Mouse (Mus musculus) stomach, embryonic 15.5 days (tissue): ENCODE data around the gene Ccr10. TPM values are rescaled to one million over a fixed set of nuclear protein-coding genes. Genes with fewer than 3 reads are reported as not detected.

Source experiments
- ATAC-seq: fragments of 200-750 bp; cut with Nextera tagmentation; 2 replicates; pipeline ENCODE4 v1.8.0; 2017; ENCODE audit warnings: low read depth, moderate number of reproducible peaks, moderate TSS enrichment; ENCODE audit not compliant: insufficient read depth, low FRiP score
- H3K27ac ChIP-seq: fragments of 300-500 bp; sonication (generic); 2 replicates; pipeline ENCODE4 v1.5.1; 2015; ENCODE audit warnings: mild to moderate bottlenecking, inconsistent platforms
- H3K27me3 ChIP-seq: fragments of 300-500 bp; sonication (generic); replicated peaks from 2 replicates; pipeline ENCODE4 v1.6.1; 2015; ENCODE audit warnings: inconsistent platforms
- H3K36me3 ChIP-seq: fragments of 300-500 bp; sonication (generic); 2 replicates; pipeline ENCODE4 v1.6.1; 2015; ENCODE audit warnings: inconsistent platforms
- H3K4me1 ChIP-seq: fragments of 300-500 bp; sonication (generic); 2 replicates; pipeline ENCODE4 v1.6.1; 2015; ENCODE audit warnings: inconsistent platforms
- H3K4me2 ChIP-seq: fragments of 300-500 bp; sonication (generic); 2 replicates; pipeline ENCODE4 v1.6.1; 2015; ENCODE audit warnings: mild to moderate bottlenecking, inconsistent platforms
- H3K4me3 ChIP-seq: fragments of 300-500 bp; sonication (generic); replicated peaks from 2 replicates; pipeline ENCODE4 v1.5.1; 2015; ENCODE audit warnings: inconsistent platforms
- H3K9ac ChIP-seq: fragments of 300-500 bp; sonication (generic); 2 replicates; pipeline ENCODE4 v1.6.1; 2015; ENCODE audit warnings: inconsistent platforms
- H3K9me3 ChIP-seq: fragments of 300-500 bp; sonication (generic); 2 replicates; pipeline ENCODE4 v1.6.1; 2016; ENCODE audit warnings: inconsistent platforms
- WGBS: fragments of 180-500 bp; shearing (Covaris S2); methylation state at CpG from one replicate; pipeline ENCODE4 v1.1.7; 2015; 5-methylcytosine and 5-hydroxymethylcytosine counted together
- polyA plus RNA-seq: library from polyadenylated mRNA; unstranded; fragments of >200 nt; fragmentation: Nextera tagmentation; extraction: Ambion mirVana; gene quantifications from 2 replicates; pipeline ENCODE4 v1.2.1, GENCODE M21; 2015

Gene Ccr10
- polyA plus RNA-seq, 1 experiment from 2014 or later, result 0.19 TPM

DNA sequence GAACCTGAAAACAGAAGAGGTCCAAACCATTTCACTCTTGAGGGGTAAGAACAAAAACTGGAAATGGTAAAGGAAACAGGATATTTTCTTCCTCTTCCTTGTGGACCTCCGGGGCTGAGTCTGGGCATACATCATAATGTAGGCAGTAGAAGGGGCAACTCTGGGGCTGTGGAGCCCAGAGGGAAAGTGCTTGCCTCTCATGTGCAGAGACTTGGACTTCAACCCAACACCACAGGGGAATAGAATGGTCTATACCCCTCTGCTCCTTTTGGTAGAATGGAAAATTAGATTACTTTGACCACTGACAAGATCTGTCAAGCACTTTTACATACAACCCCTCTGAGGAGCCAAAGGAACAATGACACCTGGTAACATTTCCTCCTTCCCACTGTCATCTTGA lies 19.9 kb upstream of the Ccr10 start:
- H3K4me1 ChIP-seq, result peaks cover 14% of the 10 kb centered on the region
- no peak for ATAC-seq
- H3K9me3 ChIP-seq, result no peaks in the 10 kb centered on the region
- no peaks in the 10 kb centered on the region for H3K27me3 ChIP-seq
- H3K27ac ChIP-seq, result no peak overlapping the region
- no peak overlapping the region for H3K9ac ChIP-seq
- WGBS, result 75% methylated on average over 1 of the region's 1 CpGs
- no peak overlapping the region for H3K4me3 ChIP-seq
- H3K36me3 ChIP-seq, result peaks cover 37% of the 10 kb centered on the region
- no peak overlapping the region for H3K4me2 ChIP-seq

DNA sequence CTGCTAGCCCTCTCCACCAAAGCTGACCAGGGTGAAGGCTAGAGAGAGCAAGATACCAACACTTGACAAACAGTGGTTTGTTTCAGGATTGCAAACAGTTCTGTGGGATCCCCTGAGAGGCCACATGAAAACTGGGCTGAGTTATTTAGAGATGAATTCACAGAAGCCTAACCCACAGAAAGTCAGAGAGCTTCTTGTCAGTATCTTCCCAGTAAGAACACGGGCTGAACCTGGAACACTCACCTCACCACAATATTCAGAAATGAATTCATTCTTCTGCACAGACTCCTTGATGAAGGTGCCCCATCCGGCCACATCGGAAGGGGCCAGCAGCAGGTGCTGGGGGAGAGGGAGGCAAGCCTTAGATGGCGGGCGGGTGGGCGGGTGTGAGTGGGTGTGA lies 19.4 kb upstream of the Ccr10 start:
- Histone ChIP-seq H3K9me3 (no peaks in the 10 kb centered on the region), H3K36me3 (peaks cover 32% of the 10 kb centered on the region), H3K27me3 (no peaks in the 10 kb centered on the region), H3K27ac (no peak overlapping the region), H3K4me1 (peaks cover 17% of the 10 kb centered on the region), H3K4me2 (no peak overlapping the region), H3K9ac (no peak overlapping the region), H3K4me3 (no peak overlapping the region)
- 86% methylated on average over 6 of the region's 6 CpGs for WGBS
- ATAC-seq, result no peak

DNA sequence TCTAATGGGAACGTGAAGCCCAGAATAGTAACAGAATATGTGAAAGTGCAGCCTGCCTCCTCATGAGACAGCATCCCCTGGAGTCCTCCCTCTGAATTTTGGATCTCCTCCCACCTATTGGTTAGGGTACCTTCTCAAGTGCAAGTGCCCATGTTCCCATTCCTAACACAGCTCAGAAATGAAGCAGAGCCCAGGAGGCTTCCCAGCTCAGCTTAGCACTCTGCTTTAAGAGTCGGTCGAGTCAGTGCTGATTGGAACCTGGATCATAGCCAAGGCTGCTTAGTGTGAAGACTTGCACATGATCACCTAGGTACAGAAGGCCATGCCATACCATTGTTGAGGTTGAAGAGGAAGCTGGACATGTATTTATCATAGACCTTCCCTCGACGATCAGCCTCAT lies 18.9 kb upstream of the Ccr10 start:
- no peak overlapping the region for H3K9ac ChIP-seq
- no peak for ATAC-seq
- 59% methylated on average over 5 of the region's 5 CpGs for WGBS
- H3K9me3 ChIP-seq, result no peaks in the 10 kb centered on the region
- H3K4me3 ChIP-seq, result no peak overlapping the region
- peaks cover 22% of the 10 kb centered on the region for H3K4me1 ChIP-seq
- H3K27ac ChIP-seq, result no peak overlapping the region
- peaks cover 27% of the 10 kb centered on the region for H3K36me3 ChIP-seq
- no peak overlapping the region for H3K4me2 ChIP-seq
- H3K27me3 ChIP-seq, result no peaks in the 10 kb centered on the region

DNA sequence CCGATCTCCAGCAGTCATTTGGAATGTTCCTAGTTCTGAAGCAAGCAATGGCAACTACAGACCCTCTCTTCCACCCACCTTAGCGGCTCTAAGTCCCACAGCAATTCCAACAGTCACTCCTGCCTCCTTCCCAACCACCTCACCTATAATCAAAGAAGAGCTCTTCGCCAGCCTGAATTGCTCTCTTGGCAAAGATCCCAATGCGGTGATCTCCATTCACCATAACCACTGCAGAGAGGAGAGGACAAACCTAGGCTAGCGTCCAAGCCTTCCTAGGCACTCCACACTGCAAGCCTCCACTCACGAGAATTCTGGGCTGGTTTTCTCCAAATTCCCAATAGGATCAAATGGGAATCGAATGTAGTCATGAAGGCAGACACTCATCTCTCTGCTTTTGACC lies 17.8 kb upstream of the Ccr10 start:
- no peaks in the 10 kb centered on the region for H3K27me3 ChIP-seq
- H3K9ac ChIP-seq, result no peak overlapping the region
- H3K36me3 ChIP-seq, result peaks cover 17% of the 10 kb centered on the region; the same call in 1 of the 2 replicates
- H3K4me1 ChIP-seq, result peaks cover 29% of the 10 kb centered on the region
- no peak overlapping the region for H3K27ac ChIP-seq
- WGBS, result 87% methylated on average over 7 of the region's 7 CpGs
- ATAC-seq, result no peak
- no peaks in the 10 kb centered on the region for H3K9me3 ChIP-seq
- no peak overlapping the region for H3K4me3 ChIP-seq
- no peak overlapping the region for H3K4me2 ChIP-seq

DNA sequence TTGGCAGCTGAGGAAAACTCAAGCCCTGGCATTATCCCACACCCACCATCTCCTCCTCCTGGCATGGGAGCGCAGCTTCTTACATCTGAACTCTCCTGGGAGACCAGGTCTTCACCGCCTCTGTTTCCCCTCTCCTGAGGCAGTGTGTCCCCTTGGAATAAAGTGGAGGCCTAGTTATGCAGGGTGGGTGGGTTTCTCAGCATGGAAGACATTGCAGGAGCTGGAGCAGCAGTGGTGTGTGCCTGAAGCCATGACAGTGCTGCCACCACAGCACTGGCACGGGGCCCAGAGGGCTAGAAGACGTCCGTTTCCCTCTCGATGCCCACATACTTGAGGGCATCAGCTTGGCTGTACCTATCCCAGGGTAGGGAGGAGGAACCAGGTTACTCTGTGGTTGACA lies 17.4 kb upstream of the Ccr10 start:
- H3K4me3 ChIP-seq, result no peak overlapping the region
- peaks cover 17% of the 10 kb centered on the region; the same call in 1 of the 2 replicates for H3K36me3 ChIP-seq
- peaks cover 29% of the 10 kb centered on the region for H3K4me1 ChIP-seq
- no peak overlapping the region for H3K27ac ChIP-seq
- WGBS, result 88% methylated on average over 6 of the region's 6 CpGs
- H3K4me2 ChIP-seq, result no peak overlapping the region
- no peak for ATAC-seq
- no peaks in the 10 kb centered on the region for H3K9me3 ChIP-seq
- H3K9ac ChIP-seq, result no peak overlapping the region
- H3K27me3 ChIP-seq, result no peaks in the 10 kb centered on the region

DNA sequence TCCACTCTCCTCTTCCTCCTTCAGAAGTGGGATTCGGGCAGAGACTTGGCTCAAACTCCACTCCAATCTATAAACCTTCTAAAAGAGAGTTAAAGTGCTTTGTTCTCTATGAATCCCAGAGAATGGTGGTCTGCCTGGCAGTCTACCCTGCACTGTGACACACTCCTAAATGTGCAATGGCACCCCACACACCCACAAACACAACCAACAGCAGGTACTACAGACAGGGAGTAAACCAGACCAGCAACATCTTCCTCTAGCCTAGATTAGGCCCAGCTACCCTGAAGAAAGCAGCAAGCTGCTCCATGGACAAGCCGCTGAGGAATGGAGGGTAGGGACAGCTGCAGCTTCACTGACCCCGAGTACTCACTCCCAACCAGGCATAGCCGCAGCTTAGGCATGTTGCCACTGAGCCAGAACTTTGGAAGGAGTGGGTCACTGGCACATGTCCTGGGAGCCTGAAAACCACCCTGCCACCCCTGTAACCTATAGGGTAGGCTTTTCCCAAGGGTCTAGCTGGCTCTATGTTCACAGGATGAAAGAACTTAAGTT lies 16.8 kb upstream of the Ccr10 start:
- 79% methylated on average over 4 of the region's 4 CpGs for WGBS
- Histone ChIP-seq H3K27ac (peak overlapping the region; percentile 38; the same call in 1 of the 2 replicates), H3K36me3 (peaks cover 13% of the 10 kb centered on the region; the same call in 1 of the 2 replicates), H3K4me2 (no peak overlapping the region), H3K9me3 (no peaks in the 10 kb centered on the region), H3K4me1 (peaks cover 29% of the 10 kb centered on the region), H3K27me3 (no peaks in the 10 kb centered on the region), H3K4me3 (no peak overlapping the region), H3K9ac (no peak overlapping the region)
- ATAC-seq, result no peak

DNA sequence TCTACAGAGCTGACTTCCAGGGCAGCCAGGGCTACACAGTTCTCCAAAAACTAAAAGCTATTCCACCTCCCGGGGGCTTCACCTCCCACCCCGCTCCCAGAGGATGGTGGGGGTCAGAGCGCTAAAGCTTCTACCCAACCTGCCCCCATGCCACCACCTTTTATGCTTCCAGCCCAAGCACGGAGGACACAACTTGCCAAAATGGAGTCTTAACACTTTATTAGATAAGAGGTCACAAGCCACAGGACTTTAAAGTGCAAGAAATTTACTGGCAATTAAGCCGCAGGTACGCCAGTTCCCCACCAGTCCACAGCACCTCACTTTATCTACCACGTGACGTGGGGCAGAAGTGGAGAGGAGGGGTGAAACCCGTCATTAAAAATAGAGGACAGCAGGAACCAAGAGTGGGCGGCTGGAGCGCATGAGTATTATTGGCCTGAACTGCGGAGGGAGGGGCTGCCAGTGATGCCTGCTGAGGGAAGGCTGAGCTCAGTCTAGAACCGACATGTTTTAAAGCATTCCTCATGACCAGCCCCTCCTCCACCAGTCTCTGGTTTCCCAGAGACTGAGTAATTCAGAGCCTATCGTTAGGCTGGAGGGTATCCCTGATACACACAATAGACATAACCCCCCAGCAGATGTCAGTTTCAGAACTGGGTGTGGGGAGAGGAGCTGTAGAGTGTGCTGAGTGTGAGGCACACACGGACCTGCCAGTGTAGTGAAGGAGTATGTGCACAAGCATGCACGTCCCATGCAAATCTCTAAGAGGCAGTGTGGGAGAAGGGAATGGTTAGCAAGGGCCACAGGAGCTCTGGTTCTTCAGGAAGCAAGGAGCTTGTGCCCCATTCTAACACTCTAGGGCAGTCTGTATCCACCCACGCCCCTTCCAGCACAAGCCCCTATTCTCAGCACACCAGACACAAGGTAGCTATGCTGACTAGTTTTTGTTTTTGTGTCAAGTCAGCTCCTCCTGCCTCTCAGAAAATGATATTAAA lies 16.0 kb upstream of the Ccr10 start:
- Histone ChIP-seq H3K36me3 (peaks cover 11% of the 10 kb centered on the region; the same call in 1 of the 2 replicates), H3K4me1 (peaks cover 29% of the 10 kb centered on the region), H3K27ac (peak overlapping the region; percentile 93), H3K4me2 (no peak overlapping the region), H3K4me3 (no peak overlapping the region), H3K9ac (no peak overlapping the region), H3K9me3 (no peaks in the 10 kb centered on the region), H3K27me3 (no peaks in the 10 kb centered on the region)
- no peak for ATAC-seq
- 51% methylated on average over 17 of the region's 17 CpGs for WGBS

DNA sequence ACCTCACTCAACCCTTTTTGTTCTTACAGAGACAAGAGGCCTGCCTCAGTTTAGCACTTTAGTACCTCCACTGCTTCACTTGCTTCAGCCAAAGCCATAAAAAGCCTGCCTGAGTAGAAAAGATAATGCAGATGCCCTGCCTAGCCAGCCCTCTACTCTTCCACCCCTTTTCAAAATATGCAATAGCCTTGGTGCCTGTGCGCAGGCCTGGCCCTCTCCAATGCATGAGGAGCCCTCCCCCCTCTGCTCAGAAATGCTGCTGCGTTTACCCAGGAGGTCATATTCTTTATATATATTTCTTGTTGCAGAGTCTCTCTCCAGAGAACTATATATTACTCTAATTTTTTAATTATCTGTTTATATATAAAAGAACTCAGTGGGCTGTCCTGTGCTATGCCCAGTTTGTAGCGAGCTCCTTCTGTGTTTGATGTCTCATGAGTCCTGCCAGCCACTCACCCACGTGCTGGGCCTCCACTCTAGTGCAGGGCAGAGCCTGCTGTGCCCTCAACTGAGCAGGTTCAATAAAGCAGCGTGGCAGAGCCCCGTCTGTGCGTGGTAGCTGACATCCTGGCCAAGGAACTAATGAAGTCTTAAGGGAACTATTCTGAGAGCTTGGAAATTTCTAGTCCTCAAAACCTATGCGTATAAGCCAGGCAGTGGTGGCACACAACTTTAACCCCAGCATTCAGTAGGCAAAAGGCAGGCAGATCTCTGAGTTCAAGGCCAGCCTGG lies 15.1 kb upstream of the Ccr10 start:
- Histone ChIP-seq H3K9me3 (no peaks in the 10 kb centered on the region), H3K4me1 (peaks cover 29% of the 10 kb centered on the region), H3K36me3 (peaks cover 6% of the 10 kb centered on the region; the same call in 1 of the 2 replicates), H3K27me3 (no peaks in the 10 kb centered on the region), H3K4me2 (peak overlapping the region; percentile 9; the same call in 1 of the 2 replicates), H3K4me3 (no peak overlapping the region), H3K27ac (peak overlapping the region; percentile 93), H3K9ac (no peak overlapping the region)
- ATAC-seq, result peak; percentile 42; the same call in 1 of the 2 replicates
- 43% methylated on average over 8 of the region's 8 CpGs for WGBS

DNA sequence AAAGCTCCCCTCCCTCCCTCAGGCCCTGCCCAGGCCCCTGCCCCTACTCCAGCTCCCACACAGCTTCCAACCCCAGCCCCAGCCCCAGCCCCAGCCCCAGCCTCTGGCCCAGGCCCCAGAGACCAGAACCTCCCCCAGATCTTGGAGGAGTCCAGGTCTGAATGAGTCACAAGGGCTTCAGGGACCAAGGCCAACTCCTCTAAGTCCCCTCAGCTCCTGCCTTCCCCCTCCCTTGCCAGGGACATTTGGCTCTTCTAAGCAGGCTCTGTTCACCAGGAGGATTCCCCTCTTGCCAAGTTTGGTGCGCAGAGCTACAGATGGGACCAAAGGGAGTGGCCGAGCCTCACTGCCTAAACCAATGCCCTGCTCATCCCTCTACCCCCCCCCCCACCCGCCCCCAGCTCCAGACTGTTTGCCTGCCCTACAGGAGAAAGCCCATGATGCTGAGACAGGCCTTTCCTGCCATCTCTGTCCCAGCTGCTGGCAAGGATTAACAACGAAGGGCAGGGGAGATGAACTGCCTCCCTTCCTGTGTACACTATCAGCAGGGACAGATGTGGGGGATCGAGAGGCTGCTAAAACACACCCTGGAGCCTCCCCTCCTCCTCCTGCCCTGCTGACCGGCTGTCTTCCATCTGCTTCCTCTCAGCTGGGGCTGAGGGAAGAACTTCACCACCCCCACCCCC lies 14.4 kb upstream of the Ccr10 start:
- Histone ChIP-seq H3K4me1 (peaks cover 29% of the 10 kb centered on the region), H3K9ac (no peak overlapping the region), H3K9me3 (no peaks in the 10 kb centered on the region), H3K27ac (peak overlapping the region; percentile 93), H3K27me3 (no peaks in the 10 kb centered on the region), H3K4me3 (no peak overlapping the region), H3K36me3 (0 out of 2 replicates have a peak, but pooled peaks cover 3% of the 10 kb centered on the region), H3K4me2 (peak overlapping the region; percentile 9; the same call in 1 of the 2 replicates)
- 9% methylated on average over 6 of the region's 6 CpGs for WGBS
- peak; percentile 85 for ATAC-seq

DNA sequence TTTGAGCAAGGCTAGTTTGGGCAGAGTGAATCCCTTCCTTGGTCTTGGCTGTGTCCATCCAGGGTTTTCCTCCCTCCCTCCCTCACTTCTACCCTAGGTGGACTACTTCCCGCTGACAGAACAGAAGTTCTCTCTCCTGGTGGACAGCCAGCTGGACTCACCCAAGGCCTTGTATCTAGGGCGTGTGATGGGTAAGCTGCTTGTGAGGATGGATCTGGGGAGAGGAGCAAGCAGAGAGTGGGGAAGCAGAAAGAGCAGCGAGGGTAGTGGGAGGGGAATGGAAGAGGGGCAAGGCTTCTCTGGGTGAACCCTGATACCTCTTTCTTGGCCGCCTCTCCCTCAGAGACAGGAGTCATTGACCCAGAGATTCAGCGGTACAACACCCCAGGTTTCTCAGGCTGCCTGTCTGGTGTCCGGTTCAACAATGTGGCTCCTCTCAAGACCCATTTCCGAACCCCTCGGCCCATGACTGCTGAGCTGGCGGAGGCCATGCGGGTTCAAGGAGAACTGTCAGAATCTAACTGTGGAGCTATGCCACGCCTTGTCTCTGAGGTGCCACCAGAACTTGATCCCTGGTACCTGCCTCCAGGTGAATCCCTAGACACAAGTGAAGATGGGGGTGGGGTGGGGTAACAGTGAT lies 13.0 kb upstream of the Ccr10 start:
- H3K4me3 ChIP-seq, result no peak overlapping the region
- H3K4me1 ChIP-seq, result peaks cover 29% of the 10 kb centered on the region
- peak overlapping the region; percentile 93 for H3K27ac ChIP-seq
- H3K9ac ChIP-seq, result no peak overlapping the region
- no peaks in the 10 kb centered on the region for H3K27me3 ChIP-seq
- 78% methylated on average over 11 of the region's 11 CpGs for WGBS
- ATAC-seq, result no peak
- H3K4me2 ChIP-seq, result no peak overlapping the region
- no peaks in the 10 kb centered on the region for H3K9me3 ChIP-seq
- 0 out of 2 replicates have a peak, but pooled peaks cover 3% of the 10 kb centered on the region for H3K36me3 ChIP-seq

DNA sequence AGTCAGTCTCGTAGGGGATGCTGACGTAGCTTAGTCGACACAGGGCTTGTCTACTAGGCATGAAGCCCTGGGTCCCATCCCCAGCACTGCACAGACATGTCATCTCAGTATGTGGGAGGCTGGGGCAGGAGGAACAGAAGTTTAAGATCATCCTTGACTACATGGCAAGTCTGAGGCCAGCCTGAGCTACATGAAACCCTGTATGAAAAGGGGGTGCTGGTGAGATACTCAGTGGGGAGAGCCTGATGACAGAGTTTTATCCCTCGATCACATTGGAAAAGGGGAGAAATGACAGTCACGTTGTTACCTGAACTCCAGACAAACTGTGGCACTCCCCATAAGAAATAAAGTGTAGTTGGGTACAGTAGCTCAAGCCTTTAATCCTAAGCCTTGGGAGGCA lies 12.3 kb upstream of the Ccr10 start:
- no peak overlapping the region for H3K27ac ChIP-seq
- H3K4me2 ChIP-seq, result no peak overlapping the region
- H3K36me3 ChIP-seq, result 0 out of 2 replicates have a peak, but pooled peaks cover 3% of the 10 kb centered on the region
- peaks cover 29% of the 10 kb centered on the region for H3K4me1 ChIP-seq
- no peak overlapping the region for H3K4me3 ChIP-seq
- H3K9ac ChIP-seq, result no peak overlapping the region
- ATAC-seq, result no peak
- no peaks in the 10 kb centered on the region for H3K27me3 ChIP-seq
- WGBS, result 91% methylated on average over 5 of the region's 5 CpGs
- no peaks in the 10 kb centered on the region for H3K9me3 ChIP-seq
